Mouse (Mus musculus): ENCODE results near the gene Ccdc159. TPM values are rescaled to one million over a fixed set of nuclear protein-coding genes. Genes with fewer than 3 reads are reported as not detected.

Gene Ccdc159
- total RNA-seq, 1 experiment, result 1.9 TPM

- peak overlapping the region; percentile 7 to 30; a peak in 2 of 4 replicates for H3K4me3 ChIP-seq (ENCODE audit: insufficient read depth in 1 of 2, low read depth in 1 of 2, low read length in 2 of 2, poor library complexity in 1 of 2, severe bottlenecking in 1 of 2)
- no peaks in the 10 kb centered on the region for H3K9me3 ChIP-seq (ENCODE audit: control insufficient read depth, insufficient read depth, low read depth, low read length)
- H3K9ac ChIP-seq (ENCODE audit: insufficient read depth, low read depth, low read length, poor library complexity, severe bottlenecking), result no peak overlapping the region
- DNase-seq (ENCODE audit: low read depth, low spot score), result no peak
- no peaks in the 10 kb centered on the region for H3K36me3 ChIP-seq (ENCODE audit: control insufficient read depth, insufficient read depth, low read length, poor library complexity, severe bottlenecking)
- TF ChIP-seq MAFK (IDR thresholded peaks at IDR 0.05; ENCODE audit: insufficient read depth, low read depth, low read length) (no peak), ZC3H11A (IDR thresholded peaks at IDR 0.05; ENCODE audit: borderline replicate concordance, low read depth, low read length) (no peak), CHD2 (IDR thresholded peaks at IDR 0.05; ENCODE audit: low read depth, low read length) (no peak)
- in situ Hi-C loops (cut with MboI; ENCODE audit: low sequenced_read_pairs in 2 of 2, unreplicated experiment in 2 of 2), result no loop called here
- peaks cover 0 to 21% of the 10 kb centered on the region in 2 experiments; a peak in 2 of 4 replicates for H3K4me1 ChIP-seq (ENCODE audit: control insufficient read depth in 2 of 2, insufficient read depth in 2 of 2, low read length in 2 of 2, poor library complexity in 1 of 2)
- H3K27ac ChIP-seq (ENCODE audit: insufficient read depth, low read depth, low read length, poor library complexity, severe bottlenecking), result no peak overlapping the region
Observed at GRCm38 (mm10) chr9:21947540-21948130, 20.4 kb downstream of the Ccdc159 start.

DNA sequence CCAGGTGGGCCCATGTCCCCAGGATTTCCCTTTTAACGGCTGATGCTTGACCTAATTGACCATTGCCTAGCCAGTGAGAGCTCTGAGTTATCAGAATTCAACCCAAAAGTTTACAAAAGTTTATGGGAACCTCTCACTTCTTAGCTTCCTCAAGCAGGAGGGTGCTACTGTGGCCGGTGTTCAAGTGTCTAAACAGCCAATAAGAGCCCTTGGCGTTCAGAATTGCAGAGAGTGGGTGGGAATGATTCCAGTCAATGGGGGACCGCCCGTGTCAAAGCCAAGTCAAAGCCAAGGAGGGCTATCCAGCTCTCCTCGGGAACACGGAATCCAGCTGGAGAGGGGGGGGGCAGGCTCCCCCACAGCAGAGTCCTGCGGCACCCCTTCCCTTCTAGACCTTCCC, 20.9 kb downstream of the Ccdc159 start:
- Histone ChIP-seq H3K27ac (ENCODE audit: insufficient read depth, low read depth, low read length, poor library complexity, severe bottlenecking) (no peak overlapping the region), H3K36me3 (ENCODE audit: control insufficient read depth, insufficient read depth, low read length, poor library complexity, severe bottlenecking) (no peaks in the 10 kb centered on the region), H3K9me3 (ENCODE audit: control insufficient read depth, insufficient read depth, low read depth, low read length) (no peaks in the 10 kb centered on the region), H3K4me3 (ENCODE audit: insufficient read depth in 1 of 2, low read depth in 1 of 2, low read length in 2 of 2, poor library complexity in 1 of 2, severe bottlenecking in 1 of 2) (no peak overlapping the region), H3K9ac (ENCODE audit: insufficient read depth, low read depth, low read length, poor library complexity, severe bottlenecking) (no peak overlapping the region), H3K4me1 (ENCODE audit: control insufficient read depth in 2 of 2, insufficient read depth in 2 of 2, low read length in 2 of 2, poor library complexity in 1 of 2) (peaks cover 0 to 20% of the 10 kb centered on the region in 2 experiments; a peak in 2 of 4 replicates)
- TF ChIP-seq HCFC1 (IDR thresholded peaks at IDR 0.05; ENCODE audit: borderline replicate concordance, insufficient read depth, low read length) (no peak), CHD2 (IDR thresholded peaks at IDR 0.05; ENCODE audit: low read depth, low read length) (no peak), ZNF384 (IDR thresholded peaks at IDR 0.05; ENCODE audit: low read depth, low read length) (no peak), MAFK (IDR thresholded peaks at IDR 0.05; ENCODE audit: insufficient read depth, low read depth, low read length) (no peak), ZC3H11A (IDR thresholded peaks at IDR 0.05; ENCODE audit: borderline replicate concordance, low read depth, low read length) (no peak)
- DNase-seq (ENCODE audit: low read depth, low spot score), result no peak
- in situ Hi-C loops (cut with MboI; ENCODE audit: low sequenced_read_pairs in 2 of 2, unreplicated experiment in 2 of 2), result no loop called here

DNA sequence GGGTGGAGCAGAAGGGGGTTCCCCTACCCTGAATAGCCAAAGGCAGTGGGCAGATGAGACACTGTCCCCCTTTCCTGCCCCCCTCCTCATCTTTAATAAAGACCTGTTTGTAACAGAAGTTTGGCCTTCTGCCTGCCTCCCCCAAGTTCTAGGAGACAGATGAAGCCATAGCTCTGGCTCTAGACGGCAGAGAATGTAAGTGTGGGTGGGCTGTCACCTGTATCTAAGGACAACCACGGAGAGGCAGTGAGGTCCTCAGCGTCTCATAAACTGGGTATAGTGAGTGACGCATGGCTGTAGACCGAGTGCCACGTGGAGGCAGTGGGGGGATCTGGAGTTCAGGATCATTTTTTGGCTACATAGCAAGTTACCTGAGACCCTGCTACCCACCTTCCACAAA, 21.5 kb downstream of the Ccdc159 start:
- in situ Hi-C loops (cut with MboI; ENCODE audit: low sequenced_read_pairs in 2 of 2, unreplicated experiment in 2 of 2), result no loop called here
- Histone ChIP-seq H3K4me3 (ENCODE audit: insufficient read depth in 1 of 2, low read depth in 1 of 2, low read length in 2 of 2, poor library complexity in 1 of 2, severe bottlenecking in 1 of 2) (no peak overlapping the region), H3K9ac (ENCODE audit: insufficient read depth, low read depth, low read length, poor library complexity, severe bottlenecking) (no peak overlapping the region), H3K27ac (ENCODE audit: insufficient read depth, low read depth, low read length, poor library complexity, severe bottlenecking) (no peak overlapping the region), H3K9me3 (ENCODE audit: control insufficient read depth, insufficient read depth, low read depth, low read length) (no peaks in the 10 kb centered on the region), H3K36me3 (ENCODE audit: control insufficient read depth, insufficient read depth, low read length, poor library complexity, severe bottlenecking) (no peaks in the 10 kb centered on the region), H3K4me1 (ENCODE audit: control insufficient read depth in 2 of 2, insufficient read depth in 2 of 2, low read length in 2 of 2, poor library complexity in 1 of 2) (peaks cover 0 to 15% of the 10 kb centered on the region in 2 experiments; a peak in 2 of 4 replicates)
- DNase-seq (ENCODE audit: low read depth, low spot score), result no peak
- TF ChIP-seq ZC3H11A (IDR thresholded peaks at IDR 0.05; ENCODE audit: borderline replicate concordance, low read depth, low read length) (no peak), MAFK (IDR thresholded peaks at IDR 0.05; ENCODE audit: insufficient read depth, low read depth, low read length) (no peak)

- in situ Hi-C loops (cut with MboI; ENCODE audit: low sequenced_read_pairs in 2 of 2, unreplicated experiment in 2 of 2), result no loop called here
- no peak for DNase-seq (ENCODE audit: low read depth, low spot score)
- TF ChIP-seq HCFC1 (IDR thresholded peaks at IDR 0.05; ENCODE audit: borderline replicate concordance, insufficient read depth, low read length) (no peak), MAFK (IDR thresholded peaks at IDR 0.05; ENCODE audit: insufficient read depth, low read depth, low read length) (no peak), ZC3H11A (IDR thresholded peaks at IDR 0.05; ENCODE audit: borderline replicate concordance, low read depth, low read length) (no peak), CHD2 (IDR thresholded peaks at IDR 0.05; ENCODE audit: low read depth, low read length) (no peak)
Observed at GRCm38 (mm10) chr9:21950322-21950721, 23.1 kb downstream of the Ccdc159 start.

GRCm38 (mm10) chr9:21951977-21952376, 24.7 kb downstream of the Ccdc159 start:
- H3K4me1 ChIP-seq (ENCODE audit: control insufficient read depth in 2 of 2, insufficient read depth in 2 of 2, low read length in 2 of 2, poor library complexity in 1 of 2), result peaks cover 0 to 9% of the 10 kb centered on the region in 2 experiments; a peak in 1 of 4 replicates
- no peak overlapping the region for H3K27ac ChIP-seq (ENCODE audit: insufficient read depth, low read depth, low read length, poor library complexity, severe bottlenecking)
- H3K9me3 ChIP-seq (ENCODE audit: control insufficient read depth, insufficient read depth, low read depth, low read length), result no peaks in the 10 kb centered on the region
- no peak overlapping the region for H3K4me3 ChIP-seq (ENCODE audit: insufficient read depth in 1 of 2, low read depth in 1 of 2, low read length in 2 of 2, poor library complexity in 1 of 2, severe bottlenecking in 1 of 2)
- DNase-seq (ENCODE audit: low read depth, low spot score), result no peak
- in situ Hi-C loops (cut with MboI; ENCODE audit: low sequenced_read_pairs in 2 of 2, unreplicated experiment in 2 of 2), result no loop called here
- no peaks in the 10 kb centered on the region for H3K36me3 ChIP-seq (ENCODE audit: control insufficient read depth, insufficient read depth, low read length, poor library complexity, severe bottlenecking)
- TF ChIP-seq ZC3H11A (IDR thresholded peaks at IDR 0.05; ENCODE audit: borderline replicate concordance, low read depth, low read length) (no peak), HCFC1 (IDR thresholded peaks at IDR 0.05; ENCODE audit: borderline replicate concordance, insufficient read depth, low read length) (no peak), CHD2 (IDR thresholded peaks at IDR 0.05; ENCODE audit: low read depth, low read length) (no peak), ZNF384 (IDR thresholded peaks at IDR 0.05; ENCODE audit: low read depth, low read length) (no peak), MAFK (IDR thresholded peaks at IDR 0.05; ENCODE audit: insufficient read depth, low read depth, low read length) (no peak)
- H3K9ac ChIP-seq (ENCODE audit: insufficient read depth, low read depth, low read length, poor library complexity, severe bottlenecking), result no peak overlapping the region

More at GRCm38 (mm10) chr9:21950322-21950721, 23.1 kb downstream of the Ccdc159 start:
- Histone ChIP-seq H3K9me3 (ENCODE audit: control insufficient read depth, insufficient read depth, low read depth, low read length) (no peaks in the 10 kb centered on the region), H3K27ac (ENCODE audit: insufficient read depth, low read depth, low read length, poor library complexity, severe bottlenecking) (no peak overlapping the region), H3K9ac (ENCODE audit: insufficient read depth, low read depth, low read length, poor library complexity, severe bottlenecking) (no peak overlapping the region), H3K4me3 (ENCODE audit: insufficient read depth in 1 of 2, low read depth in 1 of 2, low read length in 2 of 2, poor library complexity in 1 of 2, severe bottlenecking in 1 of 2) (no peak overlapping the region), H3K36me3 (ENCODE audit: control insufficient read depth, insufficient read depth, low read length, poor library complexity, severe bottlenecking) (no peaks in the 10 kb centered on the region), H3K4me1 (ENCODE audit: control insufficient read depth in 2 of 2, insufficient read depth in 2 of 2, low read length in 2 of 2, poor library complexity in 1 of 2) (peaks cover 0 to 12% of the 10 kb centered on the region in 2 experiments; a peak in 1 of 4 replicates)
